Mouse (Mus musculus) effector memory CD4-positive, alpha-beta T cell, adult 5 months (primary cell): ENCODE results near the gene Mapk8ip3. TPM values are rescaled to one million over a fixed set of nuclear protein-coding genes. Genes with fewer than 3 reads are reported as not detected.

Experiments
- polyA plus RNA-seq: library from polyadenylated mRNA; unstranded; fragments of 100-300 nt; shearing (Covaris generic); gene quantifications from one replicate; pipeline ENCODE4 v1.2.1, GENCODE M21; 2017

Mapk8ip3 gene
- polyA plus RNA-seq = 56.1 TPM

DNA sequence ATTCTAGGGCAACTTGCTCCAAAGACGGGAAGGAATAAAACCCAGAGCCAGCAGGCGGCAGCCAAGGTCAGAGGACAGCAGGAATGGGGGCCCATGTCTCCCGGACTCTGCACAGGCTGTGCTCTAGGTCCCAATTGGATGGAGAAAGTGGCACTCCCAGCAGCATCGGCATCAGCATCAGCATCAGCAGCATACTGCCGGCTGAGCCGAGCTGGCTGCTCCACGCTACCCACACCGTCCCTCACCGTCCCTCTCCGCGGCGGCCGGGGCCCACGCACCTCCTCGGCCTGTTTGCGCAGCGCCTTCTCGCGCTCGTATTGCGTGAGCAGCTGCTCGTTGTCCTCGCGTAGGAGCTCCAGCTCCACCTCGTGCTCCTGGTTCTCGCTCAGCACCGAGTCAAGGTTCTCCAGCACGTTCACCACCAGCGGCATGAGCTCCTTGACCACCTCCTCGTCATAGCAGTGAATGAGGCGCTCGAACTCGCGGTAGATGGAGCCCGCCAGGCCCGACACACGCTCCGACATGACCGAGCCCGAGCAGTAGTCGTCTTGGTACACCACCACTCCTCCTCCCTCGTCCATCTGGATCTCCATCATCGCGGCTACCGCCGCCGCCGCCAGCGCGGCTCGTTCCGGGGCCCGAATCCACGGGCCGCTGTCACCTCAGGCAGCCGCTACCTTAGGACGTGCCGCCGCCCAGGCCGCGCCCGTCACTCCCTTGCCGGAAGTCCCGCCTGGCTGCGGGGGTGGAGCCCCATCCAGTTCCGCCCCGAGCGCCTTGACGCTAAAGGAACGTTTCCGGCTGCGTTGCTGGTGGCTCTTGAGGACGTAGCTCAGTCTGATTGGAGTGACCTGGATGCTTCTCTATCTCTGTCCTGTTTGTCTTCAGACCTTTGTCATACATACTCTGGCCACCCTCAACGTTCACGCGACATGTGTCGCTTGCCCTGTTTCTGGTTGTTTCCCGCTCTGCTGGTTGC, at the start of gene Mapk8ip3:
TSS of gene Mapk8ip3 (minus strand) at position 719 of the 979 bp plus-strand sequence.

DNA sequence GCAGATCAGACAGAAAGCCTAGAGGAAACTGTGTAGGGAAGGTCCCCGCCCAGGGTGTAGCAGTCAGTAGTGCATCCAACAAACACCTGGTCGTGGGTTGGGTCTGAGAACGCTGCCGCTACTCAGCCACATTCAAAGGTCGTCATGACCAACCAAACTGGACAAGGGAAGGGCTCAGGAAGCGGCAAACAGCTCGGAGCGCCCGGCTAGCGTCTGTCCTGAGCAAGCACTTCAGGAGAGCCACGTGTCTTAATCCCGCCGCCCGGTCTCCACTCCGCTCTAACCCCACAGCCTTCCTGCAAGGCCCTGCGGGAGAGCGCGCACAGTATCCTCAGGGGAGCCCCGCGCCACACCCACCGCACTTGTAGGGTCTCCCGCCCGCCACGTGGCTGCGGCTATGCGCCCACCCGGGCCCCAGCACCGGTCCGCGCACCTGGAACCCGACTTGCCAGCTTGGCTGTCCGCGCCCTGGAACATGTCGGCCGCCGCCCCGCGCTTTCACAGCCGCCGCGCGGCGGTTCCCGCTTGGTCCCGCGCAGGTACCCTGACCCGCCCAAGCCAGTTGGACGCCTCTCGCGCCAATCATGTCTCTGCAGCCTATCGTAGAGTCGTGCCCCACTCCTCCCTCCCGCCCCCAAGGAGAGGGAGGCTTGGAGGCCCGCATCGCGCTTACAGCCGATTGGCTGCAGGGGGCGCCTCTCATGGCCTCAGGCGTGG, 23.5 kb upstream of the Mapk8ip3 start, which contains the start of gene Jpt2:
TSS of gene Jpt2 (minus strand) at position 555 of the 717 bp plus-strand sequence.

DNA sequence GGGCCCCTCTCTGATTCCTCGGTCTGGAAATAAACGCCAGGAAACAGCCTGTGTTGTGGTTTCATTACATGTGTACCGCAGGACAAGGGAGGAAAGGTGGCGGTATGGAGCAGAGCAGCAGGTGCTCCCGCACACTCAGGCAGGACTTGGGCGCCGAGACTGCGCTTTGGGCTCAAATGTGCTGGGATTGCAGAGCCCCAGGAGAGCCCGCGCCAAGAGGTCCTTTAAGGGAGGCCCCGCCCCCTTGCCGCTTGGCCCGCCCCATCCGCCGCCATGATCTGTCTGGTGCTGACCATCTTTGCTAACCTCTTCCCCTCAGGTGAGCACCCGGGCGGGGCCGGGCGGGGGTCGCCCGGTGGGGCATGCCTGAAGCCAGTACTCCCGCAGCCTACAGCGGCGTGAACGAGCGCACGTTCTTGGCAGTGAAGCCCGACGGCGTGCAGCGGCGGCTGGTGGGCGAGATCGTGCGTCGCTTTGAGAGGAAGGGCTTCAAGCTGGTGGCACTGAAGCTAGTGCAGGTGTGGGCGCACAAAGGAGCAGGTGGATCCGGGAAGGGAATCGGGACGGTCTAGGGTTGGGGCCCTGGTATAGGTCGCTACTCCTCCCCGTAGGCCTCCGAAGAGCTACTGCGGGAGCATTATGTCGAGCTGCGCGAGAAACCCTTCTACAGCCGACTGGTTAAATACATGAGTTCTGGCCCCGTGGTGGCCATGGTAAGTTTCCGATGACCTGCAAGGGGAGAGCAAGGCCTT, 40.4 kb downstream of the Mapk8ip3 start, which contains the start of gene Nme3:
TSS of gene Nme3 (plus strand) at position 260 of the 752 bp plus-strand sequence.

DNA sequence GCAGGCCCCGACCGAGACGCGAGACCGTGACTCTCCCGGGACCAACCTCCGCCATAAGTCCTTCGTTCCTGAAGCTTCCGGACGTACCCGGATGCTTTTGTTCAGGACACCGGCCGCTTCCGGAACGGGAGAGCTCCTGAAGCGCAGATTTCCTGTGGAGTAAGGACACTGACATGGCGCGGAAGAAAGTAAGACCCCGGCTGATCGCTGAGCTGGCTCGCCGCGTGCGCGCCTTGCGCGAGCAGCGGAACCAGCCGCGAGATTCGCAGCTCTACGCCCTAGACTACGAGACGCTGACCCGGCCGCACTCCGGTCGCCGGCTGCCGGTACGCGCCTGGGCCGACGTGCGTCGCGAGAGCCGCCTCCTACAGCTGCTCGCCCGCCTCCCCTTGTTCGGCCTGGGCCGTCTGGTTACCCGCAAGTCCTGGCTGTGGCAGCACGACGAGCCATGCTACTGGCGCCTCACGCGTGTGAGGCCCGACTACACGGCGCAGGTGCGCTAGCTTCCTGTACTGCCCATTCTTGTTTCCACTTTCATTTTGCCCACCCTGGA, 41.7 kb downstream of the Mapk8ip3 start, which contains the start of the genes Eme2 and Mrps34:
TSS of gene Eme2 (minus strand) at position 93 of the 553 bp plus-strand sequence.
TSS of gene Mrps34 (plus strand) at position 122 of the 553 bp plus-strand sequence.

DNA sequence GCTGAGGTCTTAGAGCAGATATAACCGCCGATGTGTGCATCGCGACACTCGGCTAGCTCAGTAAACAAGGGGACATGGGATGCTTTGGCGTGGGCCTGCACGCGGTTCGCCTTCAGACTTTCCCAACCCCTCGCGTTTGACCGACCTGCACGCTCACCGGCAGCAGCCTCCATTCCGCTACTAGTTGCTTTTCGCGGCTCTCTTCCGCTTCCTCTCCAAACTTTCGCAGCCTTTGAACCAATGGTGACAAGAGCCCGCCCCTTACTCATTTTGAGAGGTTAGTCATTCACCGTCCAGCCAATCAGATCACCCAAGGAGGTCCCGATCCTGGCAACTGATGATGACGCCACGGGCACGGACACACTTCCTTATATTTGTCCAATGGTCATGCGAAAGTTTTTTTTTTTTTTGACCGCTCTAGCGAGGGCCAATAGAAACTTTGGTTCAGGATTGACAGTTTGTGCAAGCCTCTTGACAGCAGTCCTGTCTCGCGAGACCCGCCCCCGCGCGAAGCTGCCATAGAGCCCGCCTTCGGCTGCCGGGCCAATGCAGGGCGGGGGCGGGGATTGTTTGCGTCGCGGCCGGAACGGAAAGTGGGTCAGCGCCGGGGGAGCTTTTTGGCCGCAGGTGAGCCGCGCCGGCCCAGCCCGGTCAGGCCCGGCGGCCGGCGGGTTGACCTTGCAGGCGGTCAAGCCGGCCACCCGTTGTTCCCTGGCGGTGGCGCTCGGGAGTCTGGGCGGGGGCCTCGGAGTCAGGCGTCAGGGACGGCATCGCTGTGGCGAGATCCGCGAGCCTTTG, 50.4 kb downstream of the Mapk8ip3 start, which contains the start of the genes Nubp2 and Spsb3:
TSS of gene Nubp2 (minus strand) at position 216 of the 798 bp plus-strand sequence.
TSS of gene Spsb3 (plus strand) at position 510 of the 798 bp plus-strand sequence.

DNA sequence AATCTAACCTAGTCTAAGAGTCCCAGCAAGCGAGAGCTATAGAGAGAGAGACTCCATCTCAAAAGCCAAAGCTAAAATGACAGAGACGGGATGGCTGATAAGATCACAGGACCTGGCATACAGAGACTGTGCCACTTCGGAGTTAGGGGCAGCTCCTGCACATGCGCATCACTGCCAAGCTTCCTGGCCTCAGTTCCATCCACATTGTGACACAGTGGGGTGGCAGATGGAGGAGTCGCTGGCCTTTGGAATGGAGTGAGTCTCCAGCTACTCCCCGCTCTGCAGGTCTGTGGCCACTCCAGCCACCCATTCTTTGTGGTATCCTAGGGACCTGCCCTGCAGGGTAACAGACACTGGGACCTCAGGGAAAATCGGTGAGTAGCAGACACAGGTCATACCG, 71.0 kb downstream of the Mapk8ip3 start, which contains the start of gene Igfals:
TSS of gene Igfals (plus strand) at position 222 of the 400 bp plus-strand sequence.

DNA sequence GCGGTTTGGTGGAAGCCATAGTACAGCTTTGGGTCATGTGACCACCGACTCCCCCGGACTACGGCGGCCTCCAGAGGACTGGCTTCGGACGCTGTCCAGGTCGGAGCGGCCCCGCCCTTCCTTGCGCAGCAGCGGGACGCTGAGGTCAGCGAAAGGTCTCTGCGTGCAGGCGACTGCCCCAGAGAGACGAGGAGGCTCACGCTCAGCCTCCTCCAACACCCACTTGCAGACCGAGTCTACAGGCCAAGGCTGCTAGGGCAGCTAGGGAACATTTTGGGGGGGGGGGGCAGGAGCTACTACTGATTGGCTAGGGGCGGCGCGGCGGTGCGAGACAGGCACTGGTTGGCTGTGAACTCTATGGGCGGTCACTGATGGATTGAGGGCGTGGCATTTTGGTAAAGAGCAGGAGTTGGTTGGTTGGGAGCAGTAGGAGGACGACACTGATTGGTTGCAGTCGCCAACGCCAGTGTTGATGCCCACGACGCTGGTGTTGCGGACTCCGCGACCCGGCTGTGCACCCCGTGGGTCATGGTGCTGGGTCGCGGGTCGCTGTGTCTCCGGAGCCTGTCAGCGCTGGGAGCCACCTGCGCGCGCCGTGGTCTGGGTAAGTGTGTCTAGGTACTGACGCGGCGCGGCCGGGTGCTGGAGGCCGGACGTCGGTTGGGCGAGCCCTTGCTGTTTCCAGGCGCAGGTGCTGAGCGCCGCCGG, 86.6 kb downstream of the Mapk8ip3 start, which contains the start of gene Fahd1:
TSS of gene Fahd1 (minus strand) at position 300 of the 708 bp plus-strand sequence.

Other genes with a start within 250 kb of the Mapk8ip3 start
- gene Syngr3, start 247.0 kb downstream of the Mapk8ip3 start, polyA plus RNA-seq = 0.34 TPM
- 30.1 TPM for gene Gfer, start 240.8 kb downstream of the Mapk8ip3 start, polyA plus RNA-seq
- gene Noxo1, start 240.7 kb downstream of the Mapk8ip3 start, polyA plus RNA-seq = 1.4 TPM
- gene Tbl3, start 229.3 kb downstream of the Mapk8ip3 start, polyA plus RNA-seq = 40.1 TPM
- gene Rnf151, start 218.9 kb downstream of the Mapk8ip3 start, polyA plus RNA-seq = not detected
- gene Rps2, start 218.9 kb downstream of the Mapk8ip3 start, polyA plus RNA-seq = 937 TPM
- gene Ndufb10, start 212.5 kb downstream of the Mapk8ip3 start, polyA plus RNA-seq = 131 TPM
- not detected for gene Rpl3l, start 209.2 kb downstream of the Mapk8ip3 start, polyA plus RNA-seq
- 8.5 TPM for gene Msrb1, start 200.3 kb downstream of the Mapk8ip3 start, polyA plus RNA-seq
- gene Hs3st6, start 184.0 kb downstream of the Mapk8ip3 start, polyA plus RNA-seq = not detected
- not detected for gene Meiob, start 132.7 kb downstream of the Mapk8ip3 start, polyA plus RNA-seq
- 37.5 TPM for gene Hagh, start 96.8 kb downstream of the Mapk8ip3 start, polyA plus RNA-seq
- 0.34 TPM for gene Fahd1, start 86.6 kb downstream of the Mapk8ip3 start, polyA plus RNA-seq
- gene Igfals, start 71.0 kb downstream of the Mapk8ip3 start, polyA plus RNA-seq = not detected
- 57.2 TPM for gene Nubp2, start 50.6 kb downstream of the Mapk8ip3 start, polyA plus RNA-seq
- gene Spsb3, start 50.3 kb downstream of the Mapk8ip3 start, polyA plus RNA-seq = 61.2 TPM
- gene Eme2, start 41.9 kb downstream of the Mapk8ip3 start, polyA plus RNA-seq = 35.7 TPM
- 43.8 TPM for gene Mrps34, start 41.9 kb downstream of the Mapk8ip3 start, polyA plus RNA-seq
- 27.5 TPM for gene Nme3, start 40.5 kb downstream of the Mapk8ip3 start, polyA plus RNA-seq
- gene Jpt2, start 23.7 kb upstream of the Mapk8ip3 start, polyA plus RNA-seq = 20.1 TPM
- 8.5 TPM for gene Cramp1l, start 78.8 kb upstream of the Mapk8ip3 start, polyA plus RNA-seq
- 14.7 TPM for gene Ift140, start 79.1 kb upstream of the Mapk8ip3 start, polyA plus RNA-seq
- 0.42 TPM for gene Tmem204, start 146.6 kb upstream of the Mapk8ip3 start, polyA plus RNA-seq
- 18.4 TPM for gene Telo2, start 179.0 kb upstream of the Mapk8ip3 start, polyA plus RNA-seq
- not detected for gene Ptx4, start 183.8 kb upstream of the Mapk8ip3 start, polyA plus RNA-seq
- 25.9 TPM for gene Clcn7, start 196.4 kb upstream of the Mapk8ip3 start, polyA plus RNA-seq
- gene Ccdc154, start 225.5 kb upstream of the Mapk8ip3 start, polyA plus RNA-seq = not detected
- gene Gm38655, start 238.5 kb upstream of the Mapk8ip3 start, polyA plus RNA-seq = not detected
- gene BC003965, start 247.6 kb upstream of the Mapk8ip3 start, polyA plus RNA-seq = 14.2 TPM